Mouse (Mus musculus) G1E (cell line): ENCODE measurements around the gene Stac3. TPM values are rescaled to one million over a fixed set of nuclear protein-coding genes. Genes with fewer than 3 reads are reported as not detected.

Experiments used
- ATAC-seq: 2 replicates; pipeline ENCODE4 v1.8.0; 2016; ENCODE audit warnings: mild to moderate bottlenecking; ENCODE audit not compliant: insufficient number of reproducible peaks, poor library complexity, low FRiP score, severe bottlenecking; ENCODE audit errors: extremely low read depth
- DNase-seq: peaks from one replicate; pipeline ENCODE4 v3.0.0; 2012; ENCODE audit warnings: low spot score
- H3K27me3 ChIP-seq: 2 replicates; pipeline ENCODE4 v1.6.1; 2012; ENCODE audit warnings: mild to moderate bottlenecking, low read length, inconsistent platforms; ENCODE audit not compliant: insufficient read depth
- H3K36me3 ChIP-seq: replicated peaks from 2 replicates; pipeline ENCODE3; 2012; ENCODE audit warnings: mild to moderate bottlenecking, inconsistent platforms
- H3K4me1 ChIP-seq: 2 replicates; pipeline ENCODE4 v1.6.1; 2012; ENCODE audit warnings: low read depth, low read length, inconsistent platforms, mixed read lengths; ENCODE audit not compliant: insufficient read depth
- H3K4me3 ChIP-seq: 2 replicates; pipeline ENCODE4 v1.5.1; 2012; ENCODE audit warnings: low read depth, mild to moderate bottlenecking, inconsistent platforms, low read length, moderate library complexity, mixed read lengths
- H3K9me3 ChIP-seq: replicated peaks from 2 replicates; pipeline ENCODE4 v1.6.1; 2012; ENCODE audit warnings: inconsistent platforms
- CTCF ChIP-seq: IDR thresholded peaks from 2 replicates; pipeline ENCODE4 v1.5.1; 2012; ENCODE audit warnings: low read depth, low read length, inconsistent platforms, mixed read lengths
- GATA1 ChIP-seq: IDR thresholded peaks from 2 replicates; pipeline ENCODE4 v1.6.1; 2012; ENCODE audit warnings: borderline replicate concordance, low read length, inconsistent platforms, mixed read lengths
- GATA2 ChIP-seq: IDR thresholded peaks from 2 replicates; pipeline ENCODE4 v1.6.1; 2012; ENCODE audit warnings: low read depth, low read length, inconsistent platforms, borderline replicate concordance
- POLR2AphosphoS5 ChIP-seq: IDR thresholded peaks from 2 replicates; pipeline ENCODE4 v1.6.1; 2012; ENCODE audit warnings: low read depth, low read length, inconsistent platforms; ENCODE audit not compliant: insufficient replicate concordance
- TAL1 ChIP-seq: conservative IDR thresholded peaks from 2 replicates; pipeline ENCODE4 v1.6.1; 2012; ENCODE audit warnings: low read depth, low read length, inconsistent platforms, mixed read lengths
- polyA plus RNA-seq: library from polyadenylated mRNA; stranded (reverse); fragments of >175 nt; gene quantifications from 2 replicates; pipeline ENCODE4 v1.2.3, GENCODE M21; 2012
- total RNA-seq, 2 experiments: library from RNA; stranded (forward) in 1 of 2; stranded (reverse) in 1 of 2; fragments of 200-1000 nt in 1 of 2; fragments of >200 nt in 1 of 2; fragmentation: Nextera tagmentation in 1 of 2; gene quantifications; 2 replicates each; pipeline ENCODE4 v1.2.3; 2014 to 2017

Gene Stac3
- total and polyA plus RNA-seq, 3 experiments: 0.17 to 0.60 TPM; not detected in 1

DNA sequence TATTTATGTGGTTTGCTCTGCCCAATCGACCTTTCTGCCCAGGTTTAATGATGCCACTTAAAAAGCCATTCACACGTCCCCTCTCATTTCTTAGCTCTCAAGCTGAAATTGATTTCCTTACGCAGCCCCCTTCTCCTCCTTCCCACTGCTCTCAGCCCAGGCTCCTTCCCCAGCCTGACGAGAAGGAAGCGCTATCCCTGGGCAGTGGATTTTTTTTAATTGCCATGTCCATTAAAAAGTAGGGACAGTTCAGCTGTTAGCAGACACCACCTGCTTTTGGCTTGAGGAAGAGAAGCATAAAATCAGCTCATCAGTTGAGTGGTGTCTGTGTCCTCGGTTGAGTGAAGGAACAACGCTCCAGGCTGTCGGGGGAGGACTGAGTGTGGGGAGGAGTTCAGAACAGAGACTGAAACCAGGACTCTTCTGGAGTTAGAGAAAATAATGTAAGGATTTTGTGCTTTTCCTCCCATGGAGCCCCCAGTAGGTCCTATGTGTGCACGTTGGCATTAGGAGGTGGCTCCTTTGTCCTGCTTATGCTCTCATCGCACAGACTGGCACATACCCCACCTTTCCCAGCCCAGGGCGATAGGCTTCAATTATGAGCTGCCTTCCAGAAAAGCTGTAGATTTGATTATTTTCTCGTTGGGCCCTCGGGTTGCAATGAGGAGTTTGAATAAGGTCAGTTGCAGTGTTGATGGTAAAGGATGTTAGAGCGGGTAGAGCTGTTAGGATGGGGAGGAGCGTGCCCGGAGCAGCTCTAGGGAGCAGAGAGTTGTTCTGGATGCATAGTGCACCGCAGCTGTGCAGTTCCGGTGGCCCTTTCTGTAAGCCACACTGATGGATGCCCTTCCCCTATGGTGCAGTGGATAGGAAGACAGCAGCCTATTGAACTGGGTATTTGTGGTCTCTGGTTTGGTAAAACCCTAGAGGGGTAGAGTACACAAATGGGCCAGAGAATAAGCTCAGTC is 11.0 kb upstream of the Stac3 start:
- H3K4me1 ChIP-seq: no peaks in the 10 kb centered on the region
- no peak for TF ChIP-seq GATA1
- TF ChIP-seq GATA2: no peak
- TF ChIP-seq TAL1: no peak
- TF ChIP-seq CTCF: no peak
- TF ChIP-seq POLR2AphosphoS5: no peak
- no peaks in the 10 kb centered on the region for H3K9me3 ChIP-seq
- DNase-seq (no peak), ATAC-seq (no peak)
- H3K27me3 ChIP-seq: no peaks in the 10 kb centered on the region
- no peak overlapping the region for H3K4me3 ChIP-seq
- peaks cover 88% of the 10 kb centered on the region for H3K36me3 ChIP-seq

DNA sequence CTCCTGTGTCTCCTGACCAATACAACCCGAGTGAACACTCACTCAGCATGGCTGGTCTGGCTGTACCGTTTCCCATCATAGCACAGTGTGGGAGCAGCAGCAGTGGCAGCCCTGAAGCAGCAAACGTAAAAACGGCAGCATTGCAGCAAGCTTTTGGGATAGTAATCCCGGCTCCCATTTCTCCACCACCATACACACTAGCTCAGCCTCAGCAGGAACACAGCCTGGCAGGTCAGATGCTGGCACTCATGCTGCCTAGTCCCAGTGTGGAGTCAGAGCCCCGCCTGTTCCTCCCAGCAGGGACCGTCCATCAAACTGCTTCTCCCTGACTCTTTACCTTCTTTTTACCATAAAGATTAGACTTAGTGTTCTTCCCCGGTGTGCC is 10.4 kb upstream of the Stac3 start:
- no peaks in the 10 kb centered on the region for H3K4me1 ChIP-seq
- no peak overlapping the region for H3K4me3 ChIP-seq
- DNase-seq: no peak
- H3K9me3 ChIP-seq: no peaks in the 10 kb centered on the region
- no peak for ATAC-seq
- no peak for TF ChIP-seq CTCF
- no peak for TF ChIP-seq TAL1
- no peak for TF ChIP-seq GATA1
- no peak for TF ChIP-seq POLR2AphosphoS5
- TF ChIP-seq GATA2: no peak
- no peaks in the 10 kb centered on the region for H3K27me3 ChIP-seq
- H3K36me3 ChIP-seq: peaks cover 89% of the 10 kb centered on the region

GRCm38 (mm10) chr10:127492118-127492517 is 9.4 kb upstream of the Stac3 start:
- Histone ChIP-seq H3K36me3 (peaks cover 93% of the 10 kb centered on the region), H3K9me3 (no peaks in the 10 kb centered on the region), H3K27me3 (no peaks in the 10 kb centered on the region), H3K4me1 (no peaks in the 10 kb centered on the region), H3K4me3 (no peak overlapping the region)
- TF ChIP-seq GATA1 (no peak), TAL1 (no peak), POLR2AphosphoS5 (no peak), GATA2 (no peak), CTCF (no peak)
- DNase-seq (no peak), ATAC-seq (no peak)

- Histone ChIP-seq H3K4me1 (0 out of 2 replicates have a peak, but pooled peaks cover 2% of the 10 kb centered on the region), H3K27me3 (no peaks in the 10 kb centered on the region), H3K4me3 (no peak overlapping the region), H3K9me3 (no peaks in the 10 kb centered on the region), H3K36me3 (peaks cover 89% of the 10 kb centered on the region)
- TF ChIP-seq POLR2AphosphoS5: no peak
- no peak for DNase-seq
- ATAC-seq: no peak
Observed at GRCm38 (mm10) chr10:127496156-127496555, 5.3 kb upstream of the Stac3 start.

DNA sequence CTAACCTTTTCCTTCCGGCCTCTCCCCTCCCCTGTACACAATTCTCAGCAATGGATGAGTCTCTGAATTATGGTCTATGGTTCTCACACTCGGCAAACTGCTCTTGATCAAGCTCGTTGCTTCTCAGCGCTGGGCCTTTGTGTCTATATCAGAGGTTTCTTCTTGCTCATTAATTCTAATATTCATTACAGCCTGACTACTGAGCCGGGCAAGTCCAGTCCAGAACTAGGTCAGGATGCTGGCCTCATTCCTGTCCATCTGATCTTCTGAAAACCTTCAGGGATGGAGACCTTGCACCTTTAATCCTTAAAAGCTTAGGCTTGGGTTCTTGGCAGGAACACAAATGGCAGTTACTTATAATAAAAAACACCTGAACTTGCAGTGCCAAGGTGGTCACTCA is 2.0 kb upstream of the Stac3 start:
- no peak overlapping the region for H3K4me3 ChIP-seq
- no peak for TF ChIP-seq TAL1
- TF ChIP-seq GATA1: no peak
- TF ChIP-seq CTCF: no peak
- no peak for TF ChIP-seq POLR2AphosphoS5
- no peak for TF ChIP-seq GATA2

DNA sequence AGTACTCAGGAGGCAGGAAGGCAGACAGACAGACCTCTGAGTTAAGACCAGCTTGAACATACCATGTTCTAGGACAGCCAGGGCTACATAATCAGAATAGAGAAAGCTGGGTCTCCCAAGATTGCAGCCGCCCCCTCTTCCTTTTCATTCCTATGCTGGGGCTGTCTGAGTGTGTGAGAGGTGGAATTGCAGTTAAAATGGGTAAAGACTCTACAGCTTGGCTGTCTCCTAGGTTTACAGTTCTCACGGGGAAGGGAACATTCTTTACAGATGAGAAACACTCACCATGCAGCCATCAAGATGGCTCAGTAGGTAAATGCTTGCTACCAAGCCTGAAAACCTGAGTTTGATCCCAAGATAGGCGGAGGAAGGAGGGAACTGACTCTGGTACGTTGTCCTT is 1.4 kb upstream of the Stac3 start:
- Histone ChIP-seq H3K27me3 (peaks cover 16% of the 10 kb centered on the region), H3K4me3 (no peak overlapping the region), H3K9me3 (no peaks in the 10 kb centered on the region), H3K36me3 (peaks cover 51% of the 10 kb centered on the region), H3K4me1 (0 out of 2 replicates have a peak, but pooled peaks cover 3% of the 10 kb centered on the region)
- TF ChIP-seq GATA1: no peak
- ATAC-seq (no peak), DNase-seq (no peak)

More for the DNA sequence above, 2.0 kb upstream of the Stac3 start:
- 0 out of 2 replicates have a peak, but pooled peaks cover 3% of the 10 kb centered on the region for H3K4me1 ChIP-seq
- no peaks in the 10 kb centered on the region for H3K9me3 ChIP-seq
- peaks cover 57% of the 10 kb centered on the region for H3K36me3 ChIP-seq
- peaks cover 11% of the 10 kb centered on the region for H3K27me3 ChIP-seq
- ATAC-seq: no peak
- DNase-seq: no peak
